ENCODE assay signal across 13 mouse cellular contexts in genomic region chr2:158273646-158274045, GRCm38 (mm10). TPM values are rescaled to one million over a fixed set of nuclear protein-coding genes. Genes with fewer than 3 reads are reported as not detected.
DNase-seq lines count a peak whose midpoint lies in the region; ATAC-seq lines count a peak whose summit lies in the region.
"Had no signal": no experiment of that assay in that cellular context is flagged by ENCODE, and none has a peak within 500 bp of the region (broad histone marks: within the 10 kb centered on the region; RNA-seq: fewer than 3 reads in every experiment).

No protein-coding gene starts in this region.

- no peak for ATAC-seq in embryonic facial prominence, embryonic 11.5 days (replicated peaks; ENCODE audit: insufficient number of reproducible peaks, low FRiP score, low TSS enrichment, low read depth)

- H3K27me3 ChIP-seq in heart, embryonic 10.5 days (ENCODE audit: insufficient read depth, poor library complexity, severe bottlenecking), result peaks cover 8% of the 10 kb centered on the region; the same call in 1 of the 2 replicates
- no peaks in the 10 kb centered on the region for H3K27me3 ChIP-seq in embryonic facial prominence, embryonic 11.5 days (ENCODE audit: control insufficient read depth, insufficient read depth, low read length)

- no peak overlapping the region for H3K4me2 ChIP-seq in embryonic facial prominence, embryonic 11.5 days (ENCODE audit: low read depth, low read length)

- no peaks in the 10 kb centered on the region for H3K36me3 ChIP-seq in heart, embryonic 10.5 days
- H3K36me3 ChIP-seq in embryonic facial prominence, embryonic 11.5 days (replicated peaks; ENCODE audit: control insufficient read depth, insufficient read depth, low read depth, low read length), result no peaks in the 10 kb centered on the region

- H3K4me1 ChIP-seq in heart, embryonic 10.5 days, result peaks cover 42% of the 10 kb centered on the region
- no peaks in the 10 kb centered on the region; the same call in 1 of the 2 replicates for H3K4me1 ChIP-seq in embryonic facial prominence, embryonic 11.5 days (ENCODE audit: control insufficient read depth, insufficient read depth, low read length)

- no peak for DNase-seq in heart, embryonic 10.5 days (ENCODE audit: low spot score)
- no peak for DNase-seq in heart, postnatal 36 days
- peak; percentile 15 for DNase-seq in embryonic facial prominence, embryonic 11.5 days (ENCODE audit: low spot score)
- DNase-seq in kidney, postnatal 14 days, result peak; percentile 49
- peak; percentile 34 to 67 for DNase-seq in thymus, adult 18-20 months
- no peak for DNase-seq in gastrocnemius, postnatal 36 days
- no peak for DNase-seq in right cerebral cortex, postnatal 4 days
- no peak for DNase-seq in cerebellum, postnatal 4 days (ENCODE audit: low spot score in 2 of 2)
- DNase-seq: gastrocnemius, postnatal 10 days had no signal

- no peaks in the 10 kb centered on the region for H3K9me3 ChIP-seq in heart, embryonic 10.5 days
- H3K9me3 ChIP-seq in embryonic facial prominence, embryonic 11.5 days (replicated peaks; ENCODE audit: control insufficient read depth, low read length), result no peaks in the 10 kb centered on the region

- no peak overlapping the region for H3K4me3 ChIP-seq in heart, embryonic 10.5 days
- no peak overlapping the region for H3K4me3 ChIP-seq in embryonic facial prominence, embryonic 11.5 days (ENCODE audit: low read depth, low read length)

- 34% methylated on average over 2 of the region's 2 CpGs for WGBS in heart, embryonic 10.5 days
- WGBS in embryonic facial prominence, embryonic 11.5 days, result 14% methylated on average over 2 of the region's 2 CpGs

- peak overlapping the region; percentile 29; the same call in 1 of the 2 replicates for H3K27ac ChIP-seq in heart, embryonic 10.5 days
- no peak overlapping the region for H3K27ac ChIP-seq in embryonic facial prominence, embryonic 11.5 days (replicated peaks; ENCODE audit: low read depth, low read length)

- intact Hi-C loops in heart, postnatal 36 days (cut with DNase I), result no loop called here
- intact Hi-C loops in gastrocnemius, postnatal 36 days (cut with DNase I), result no loop called here

- H3K9ac ChIP-seq in embryonic facial prominence, embryonic 11.5 days (replicated peaks; ENCODE audit: low read length), result no peak overlapping the region

RNA-seq across cellular contexts. Expression of gene Bpi, which starts 15.8 kb away (rescaled TPM):
- not detected in 2 replicates for polyA plus RNA-seq in heart, embryonic 10.5 days (2016; fragmentation: Nextera tagmentation; extraction: Ambion mirVana)
- not detected for total RNA-seq in heart, postnatal 36 days (2021)
- polyA plus RNA-seq in embryonic facial prominence, embryonic 11.5 days (2014; fragmentation: Nextera tagmentation; extraction: Ambion mirVana), result not detected in 2 replicates
- not detected for total RNA-seq in gastrocnemius, postnatal 36 days (2021)
- total RNA-seq: gastrocnemius, postnatal 10 days; liver, adult 2 months had no signal
- polyA plus RNA-seq: cortical plate, adult 2 months; intestine, embryonic 14.5 days; liver, adult 2 months; neural tube, embryonic 11.5 days had no signal

RNA-seq across cellular contexts. Expression of gene Lbp, which starts 32.6 kb away (rescaled TPM):
- polyA plus RNA-seq in heart, embryonic 10.5 days (2016; fragmentation: Nextera tagmentation; extraction: Ambion mirVana), result 5.4 and 5.5 TPM in 2 replicates
- total RNA-seq in heart, postnatal 36 days (2021), result 1 to 10 TPM; 6.8 to 7.2 TPM
- polyA plus RNA-seq in embryonic facial prominence, embryonic 11.5 days (2014; fragmentation: Nextera tagmentation; extraction: Ambion mirVana), result 3.8 and 4.6 TPM in 2 replicates
- total RNA-seq in gastrocnemius, postnatal 36 days (2021), result 1 to 10 TPM; 4.9 to 8.2 TPM

RNA-seq across cellular contexts. Expression of gene D630003M21Rik, which starts 44.6 kb away (rescaled TPM):
- 0.73 and 0.91 TPM in 2 replicates for polyA plus RNA-seq in heart, embryonic 10.5 days (2016; fragmentation: Nextera tagmentation; extraction: Ambion mirVana)
- total RNA-seq in heart, postnatal 36 days (2021), result 1 to 10 TPM; 5.6 to 6.2 TPM
- polyA plus RNA-seq in embryonic facial prominence, embryonic 11.5 days (2014; fragmentation: Nextera tagmentation; extraction: Ambion mirVana), result 1.00 and 1.4 TPM in 2 replicates
- 1 to 10 TPM; 2.2 TPM for total RNA-seq in gastrocnemius, postnatal 36 days (2021)

Comparison
In these comparisons a context has a peak if more than half of its experiments do, and no peak if none do; other contexts are left out.
1. DNase-seq: peak in embryonic facial prominence, embryonic 11.5 days (single experiment), kidney, postnatal 14 days (single experiment) and thymus, adult 18-20 months (2 of 2); none in heart, embryonic 10.5 days (single experiment), heart, postnatal 36 days (0 of 2), gastrocnemius, postnatal 36 days (0 of 2), right cerebral cortex, postnatal 4 days (single experiment) and cerebellum, postnatal 4 days (0 of 2).